Mouse (Mus musculus) small intestine, adult 2 months (tissue): ENCODE measurements around the gene Gm26938. TPM values are rescaled to one million over a fixed set of nuclear protein-coding genes. Genes with fewer than 3 reads are reported as not detected.

Source experiments
- H3K27ac ChIP-seq: fragments of 200-500 bp; 2 replicates; pipeline ENCODE4 v1.5.1; 2012; ENCODE audit warnings: low read depth, low read length, control low read depth, inconsistent platforms; ENCODE audit not compliant: insufficient read depth
- H3K27me3 ChIP-seq: fragments of 200-500 bp; 2 replicates; pipeline ENCODE4 v1.6.1; 2012; ENCODE audit warnings: mild to moderate bottlenecking, moderate library complexity, low read length, inconsistent platforms; ENCODE audit not compliant: control insufficient read depth, insufficient read depth
- H3K36me3 ChIP-seq: fragments of 200-500 bp; 2 replicates; pipeline ENCODE4 v1.6.1; 2012; ENCODE audit warnings: mild to moderate bottlenecking, low read length, control low read depth, inconsistent platforms; ENCODE audit not compliant: control insufficient read depth, insufficient read depth
- H3K4me1 ChIP-seq: fragments of 200-500 bp; 2 replicates; pipeline ENCODE4 v1.6.1; 2012; ENCODE audit warnings: low read length, inconsistent platforms, mixed read lengths; ENCODE audit not compliant: control insufficient read depth, insufficient read depth, insufficient read length
- H3K4me3 ChIP-seq: fragments of 200-500 bp; 2 replicates; pipeline ENCODE4 v1.5.1; 2012; ENCODE audit warnings: low read depth, mild to moderate bottlenecking, control low read depth, inconsistent platforms, low read length, moderate library complexity
- CTCF ChIP-seq: fragments of 200-500 bp; IDR thresholded peaks from 2 replicates; pipeline ENCODE4 v1.5.1; 2012; ENCODE audit warnings: low read depth, mild to moderate bottlenecking, control low read depth, inconsistent platforms, low read length, moderate library complexity, mixed read lengths; ENCODE audit not compliant: insufficient replicate concordance, insufficient read length; ENCODE audit errors: extremely low read depth
- POLR2A ChIP-seq: fragments of 200-500 bp; IDR thresholded peaks from 2 replicates; pipeline ENCODE4 v1.6.1; 2012; ENCODE audit warnings: low read depth, mild to moderate bottlenecking, control low read depth, inconsistent platforms, low read length, moderate library complexity
- WGBS: fragments of 180-500 bp; shearing (Covaris S2); methylation state at CpG from one replicate; pipeline ENCODE4 v1.1.7; 2018; 5-methylcytosine and 5-hydroxymethylcytosine counted together
- polyA plus RNA-seq: library from polyadenylated mRNA; depleted of rRNA; stranded (reverse); fragments of >200 nt; gene quantifications from 2 replicates; pipeline ENCODE4 v1.2.3, GENCODE M21; 2012

Gm26938 gene
- polyA plus RNA-seq, 1 experiment = not detected

- Histone ChIP-seq H3K27me3 (no peaks in the 10 kb centered on the region), H3K4me1 (peaks cover 21% of the 10 kb centered on the region), H3K27ac (peak overlapping the region; percentile 90), H3K4me3 (no peak overlapping the region), H3K36me3 (peaks cover 66% of the 10 kb centered on the region)
- no peak for TF ChIP-seq POLR2A
- peak; percentile 4; the same call in 1 of the 2 replicates for TF ChIP-seq CTCF
- WGBS = 21% methylated on average over 6 of the region's 6 CpGs
Observed at GRCm38 (mm10) chr5:139804107-139804551, 22.1 kb downstream of the Gm26938 start.

- H3K27ac ChIP-seq = peak overlapping the region; percentile 90
Observed at GRCm38 (mm10) chr5:139803601-139804102, 22.6 kb downstream of the Gm26938 start.

GRCm38 (mm10) chr5:139803165-139803564 lies 23.0 kb downstream of the Gm26938 start:
- Histone ChIP-seq H3K27me3 (no peaks in the 10 kb centered on the region), H3K27ac (no peak overlapping the region), H3K4me3 (no peak overlapping the region), H3K4me1 (peaks cover 21% of the 10 kb centered on the region), H3K36me3 (peaks cover 67% of the 10 kb centered on the region)
- WGBS = 58% methylated on average over 8 of the region's 8 CpGs
- TF ChIP-seq POLR2A (no peak), CTCF (no peak)

More at GRCm38 (mm10) chr5:139803601-139804102, 22.6 kb downstream of the Gm26938 start:
- Histone ChIP-seq H3K27me3 (no peaks in the 10 kb centered on the region), H3K4me1 (peaks cover 21% of the 10 kb centered on the region), H3K36me3 (peaks cover 69% of the 10 kb centered on the region), H3K4me3 (no peak overlapping the region)
- TF ChIP-seq POLR2A (no peak; the same call in 1 of the 2 replicates), CTCF (peak; percentile 53; the same call in 1 of the 2 replicates)
- 13% methylated on average over 12 of the region's 12 CpGs for WGBS

- Histone ChIP-seq H3K4me1 (peaks cover 32% of the 10 kb centered on the region), H3K27ac (no peak overlapping the region), H3K4me3 (no peak overlapping the region), H3K27me3 (no peaks in the 10 kb centered on the region), H3K36me3 (peaks cover 55% of the 10 kb centered on the region)
- WGBS = 89% methylated on average over 10 of the region's 10 CpGs
- TF ChIP-seq CTCF = no peak
Observed at GRCm38 (mm10) chr5:139801880-139802279, 24.3 kb downstream of the Gm26938 start.

GRCm38 (mm10) chr5:139801231-139801630 lies 25.0 kb downstream of the Gm26938 start:
- TF ChIP-seq POLR2A (no peak), CTCF (no peak)
- Histone ChIP-seq H3K36me3 (peaks cover 49% of the 10 kb centered on the region), H3K4me1 (peaks cover 37% of the 10 kb centered on the region), H3K27ac (no peak overlapping the region), H3K4me3 (no peak overlapping the region), H3K27me3 (no peaks in the 10 kb centered on the region)
- 93% methylated on average over 8 of the region's 8 CpGs for WGBS

- WGBS = 92% methylated on average over 33 of the region's 33 CpGs
Observed at GRCm38 (mm10) chr5:139799801-139800590, 26.2 kb downstream of the Gm26938 start.

GRCm38 (mm10) chr5:139799041-139799440 lies 27.2 kb downstream of the Gm26938 start:
- no peaks in the 10 kb centered on the region for H3K27me3 ChIP-seq
- no peak overlapping the region for H3K4me3 ChIP-seq
- whole genome bisulfite sequencing = 92% methylated on average over 9 of the region's 9 CpGs
- peaks cover 44% of the 10 kb centered on the region for H3K4me1 ChIP-seq
- no peak overlapping the region for H3K27ac ChIP-seq
- H3K36me3 ChIP-seq = peaks cover 37% of the 10 kb centered on the region
- TF ChIP-seq POLR2A = no peak
- TF ChIP-seq CTCF = no peak

More at GRCm38 (mm10) chr5:139799801-139800590, 26.2 kb downstream of the Gm26938 start:
- H3K36me3 ChIP-seq = peaks cover 37% of the 10 kb centered on the region
- peaks cover 42% of the 10 kb centered on the region for H3K4me1 ChIP-seq
- no peak overlapping the region for H3K27ac ChIP-seq
- no peak overlapping the region for H3K4me3 ChIP-seq
- no peak for TF ChIP-seq CTCF
- H3K27me3 ChIP-seq = no peaks in the 10 kb centered on the region
